Mouse (Mus musculus): ENCODE measurements around the gene Bicdl1.

The Bicdl1 gene

GRCm38 (mm10) chr5:115726019-115726418, 5.4 kb downstream of the Bicdl1 start:
- in situ Hi-C loops (cut with MboI, MseI) = no loop called here

GRCm38 (mm10) chr5:115724422-115724821, 7.0 kb downstream of the Bicdl1 start:
- in situ Hi-C loops (cut with MboI, MseI) = no loop called here

DNA sequence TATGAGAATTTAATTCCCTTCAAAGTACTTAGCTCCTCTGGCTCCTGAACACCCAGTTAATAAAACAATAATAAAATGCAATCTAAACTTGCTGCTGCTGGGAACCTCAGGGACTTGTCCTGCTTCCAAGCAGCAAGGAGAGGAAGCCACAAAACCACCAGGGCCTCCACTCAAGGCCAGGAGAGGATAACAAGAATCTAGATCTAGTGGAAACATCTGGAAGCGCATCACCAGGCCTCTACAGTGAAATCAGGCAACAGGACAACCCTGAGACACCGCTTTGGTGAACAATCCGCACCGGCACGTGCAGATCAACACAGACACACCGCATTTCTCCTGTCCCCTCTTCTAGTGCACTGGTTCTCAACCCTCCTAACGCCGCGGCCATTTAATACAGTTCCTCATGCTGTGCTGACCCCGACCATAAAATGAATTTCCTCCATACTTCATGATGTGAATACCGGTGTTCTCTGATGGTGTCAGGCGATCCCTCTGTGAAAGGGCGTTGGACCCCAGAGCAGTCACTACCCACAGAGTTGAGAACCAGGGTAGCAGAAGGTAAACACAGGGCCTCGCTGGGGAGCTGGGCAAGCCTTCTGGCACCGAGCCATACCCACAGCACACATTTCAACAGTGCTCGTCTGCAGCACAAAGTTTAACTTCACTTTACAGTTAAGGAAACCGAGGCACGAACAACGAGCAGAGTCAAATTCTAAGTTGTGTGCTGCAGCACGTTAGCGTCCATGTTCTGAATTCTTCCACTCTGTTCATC, 9.0 kb downstream of the Bicdl1 start:
- in situ Hi-C loops (cut with MboI, MseI) = no loop called here

DNA sequence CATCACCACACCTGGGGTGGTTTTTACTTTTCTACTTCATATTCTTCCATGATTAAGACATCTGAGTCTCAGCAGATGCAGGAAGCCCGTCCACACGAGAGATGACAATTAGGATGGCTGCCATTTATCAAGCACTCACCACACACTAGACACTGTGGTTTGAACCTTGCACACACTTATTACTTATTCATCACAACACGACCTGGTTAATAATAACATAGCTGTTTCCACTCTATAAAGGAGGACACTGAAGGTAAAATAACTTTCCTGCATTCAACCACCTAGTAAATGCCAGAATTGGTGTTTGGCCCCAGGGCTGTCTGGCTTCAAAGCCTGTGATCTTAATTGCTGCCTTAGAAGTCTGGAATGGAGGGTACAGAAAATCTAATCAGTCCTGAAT, 10.7 kb downstream of the Bicdl1 start:
- in situ Hi-C loops (cut with MboI, MseI) = no loop called here

GRCm38 (mm10) chr5:115717693-115718092, 13.7 kb downstream of the Bicdl1 start:
- in situ Hi-C loops (cut with MboI, MseI) = no loop called here

- in situ Hi-C loops (cut with MboI, MseI) = no loop called here
Measured at GRCm38 (mm10) chr5:115717106-115717505, 14.3 kb downstream of the Bicdl1 start.

DNA sequence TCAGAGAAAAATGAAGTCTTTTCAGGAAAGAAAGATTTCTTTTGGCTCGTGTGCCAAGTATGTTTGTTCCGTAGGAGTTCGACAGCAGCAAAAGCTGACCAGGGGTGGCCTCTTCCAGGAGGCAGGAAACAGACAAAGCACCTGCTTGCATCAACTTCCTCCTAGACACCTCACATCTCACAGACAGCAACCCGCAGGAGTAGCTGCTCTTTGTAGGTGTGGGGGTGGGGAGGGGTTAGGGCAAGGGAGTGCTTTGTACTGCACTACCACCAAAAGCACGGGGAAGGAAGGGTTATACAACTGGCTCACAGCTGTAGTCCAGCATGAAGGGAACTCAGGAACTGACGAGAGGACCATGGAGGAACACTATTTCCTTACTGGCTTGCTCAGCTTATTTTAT, 15.0 kb downstream of the Bicdl1 start:
- in situ Hi-C loops (cut with MboI, MseI) = no loop called here

DNA sequence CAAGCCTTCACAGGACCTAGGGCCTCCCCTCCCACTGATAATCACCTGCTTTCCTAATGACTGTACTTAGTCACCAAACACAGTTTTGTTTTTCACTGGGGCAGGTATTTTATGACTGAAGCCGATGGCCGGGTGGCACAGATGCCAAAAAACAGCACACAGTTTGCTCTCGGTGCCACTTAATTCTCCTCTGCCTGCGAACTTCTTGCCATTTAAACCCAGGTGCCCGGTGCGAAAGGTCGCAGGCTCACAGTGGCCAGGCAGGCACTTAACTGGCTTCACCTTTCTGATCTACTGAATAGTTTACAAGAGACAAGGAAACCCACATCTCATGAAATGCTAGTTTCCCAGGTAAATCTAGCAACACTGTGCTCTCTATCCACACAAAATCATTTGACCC, 16.7 kb downstream of the Bicdl1 start:
- in situ Hi-C loops (cut with MboI, MseI) = no loop called here

DNA sequence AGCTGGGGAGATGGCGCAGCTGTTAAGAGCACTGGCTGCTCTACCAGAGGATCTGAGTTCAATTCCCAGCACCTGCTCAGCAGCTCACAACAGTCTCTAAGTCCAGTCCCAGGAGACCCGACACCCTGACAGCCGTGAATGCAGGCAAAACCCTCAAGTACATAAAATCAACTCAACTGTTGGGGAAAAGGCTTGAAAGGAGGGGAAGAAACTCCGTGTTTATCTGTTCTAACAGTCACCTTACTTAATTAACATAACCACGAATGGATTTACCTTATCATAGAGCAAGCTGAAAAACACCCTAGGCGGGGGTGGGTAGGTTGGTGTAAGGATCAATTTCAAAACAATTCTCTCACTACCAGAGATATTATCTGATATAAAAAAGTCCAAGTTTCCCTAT, 18.9 kb downstream of the Bicdl1 start:
- in situ Hi-C loops (cut with MboI, MseI) = no loop called here

DNA sequence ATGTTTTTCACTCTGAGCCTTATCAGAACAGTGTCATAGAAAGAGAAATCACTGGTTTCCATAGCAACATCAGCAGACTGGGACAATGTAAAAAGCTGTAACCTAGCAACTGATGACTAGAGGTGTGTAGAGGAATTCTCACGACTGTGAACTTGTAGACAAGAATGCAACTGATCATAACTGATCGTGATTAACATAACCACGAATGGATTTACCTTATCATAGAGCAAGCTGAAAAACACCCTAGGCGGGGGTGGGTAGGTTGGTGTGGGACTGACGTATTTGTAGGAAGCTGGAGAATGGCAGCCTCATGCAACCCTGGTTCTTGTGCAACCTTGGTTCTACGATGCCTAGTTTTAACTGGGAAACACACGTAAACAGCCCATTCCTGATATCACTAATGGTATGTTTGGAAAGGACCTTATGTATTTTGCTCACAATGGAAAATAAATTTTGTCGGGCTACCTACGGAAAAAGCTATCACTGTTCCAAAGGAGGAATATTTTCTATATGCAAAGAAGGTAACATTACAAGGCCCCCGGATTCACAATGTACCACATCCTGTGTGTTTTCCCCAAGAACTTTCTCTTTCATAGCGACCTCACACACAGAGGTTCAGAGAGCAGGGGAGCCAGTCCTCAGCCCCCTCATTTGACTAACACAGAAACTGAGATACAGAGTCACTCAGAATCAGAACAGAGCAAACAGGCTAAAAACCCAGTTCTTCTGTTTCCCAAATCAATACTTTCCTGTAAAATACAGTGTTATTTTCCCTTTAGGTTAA, 19.6 kb downstream of the Bicdl1 start:
- in situ Hi-C loops (cut with MboI, MseI) = no loop called here

- in situ Hi-C loops (cut with MboI, MseI) = no loop called here
Measured at GRCm38 (mm10) chr5:115710171-115710570, 21.2 kb downstream of the Bicdl1 start.

GRCm38 (mm10) chr5:115708930-115709329, 22.5 kb downstream of the Bicdl1 start:
- in situ Hi-C loops (cut with MboI, MseI) = no loop called here

DNA sequence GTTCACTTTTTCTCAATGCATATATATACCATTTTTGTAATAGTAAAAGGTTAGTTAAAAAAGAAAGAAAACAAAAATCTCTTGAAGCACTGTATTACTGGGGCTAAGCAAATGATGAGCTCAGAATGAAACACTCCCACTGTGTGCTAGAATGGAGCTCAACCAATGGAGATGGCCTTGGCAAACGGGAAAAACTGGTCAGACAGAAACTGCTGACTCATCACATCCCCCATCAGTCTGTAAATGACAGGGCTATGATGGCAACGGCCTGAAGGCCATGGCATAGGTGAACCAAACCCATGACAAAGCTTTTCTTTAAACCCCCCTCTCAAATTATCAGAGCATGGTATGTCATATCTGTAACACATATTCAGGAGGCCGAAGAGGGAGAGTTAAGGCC, 29.4 kb downstream of the Bicdl1 start:
- in situ Hi-C loops (cut with MboI, MseI) = no loop called here

DNA sequence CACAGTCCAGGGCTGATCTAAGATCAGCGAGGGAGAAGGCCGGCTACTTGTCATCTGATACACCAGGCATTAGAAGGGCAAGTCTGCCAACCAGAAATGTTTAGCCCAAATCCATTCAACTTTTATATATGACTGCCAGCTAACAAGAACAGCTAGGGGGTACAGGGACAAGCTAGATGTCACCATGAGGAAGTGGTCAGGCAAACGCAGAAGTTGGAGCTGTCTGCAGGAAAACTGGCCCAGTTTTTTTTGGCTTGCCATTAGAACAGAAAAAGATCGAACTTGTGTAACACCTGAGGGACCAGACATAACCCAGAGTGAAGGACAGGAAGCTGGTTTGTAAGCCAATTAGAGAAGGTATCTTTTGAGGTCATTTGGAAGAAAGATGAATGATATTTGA, 30.2 kb downstream of the Bicdl1 start:
- in situ Hi-C loops (cut with MboI, MseI) = no loop called here

- in situ Hi-C loops (cut with MboI, MseI) = no loop called here
Measured at GRCm38 (mm10) chr5:115696811-115697210, 34.6 kb downstream of the Bicdl1 start.

GRCm38 (mm10) chr5:115695191-115695770, 36.1 kb downstream of the Bicdl1 start:
- in situ Hi-C loops (cut with MboI, MseI) = no loop called here

DNA sequence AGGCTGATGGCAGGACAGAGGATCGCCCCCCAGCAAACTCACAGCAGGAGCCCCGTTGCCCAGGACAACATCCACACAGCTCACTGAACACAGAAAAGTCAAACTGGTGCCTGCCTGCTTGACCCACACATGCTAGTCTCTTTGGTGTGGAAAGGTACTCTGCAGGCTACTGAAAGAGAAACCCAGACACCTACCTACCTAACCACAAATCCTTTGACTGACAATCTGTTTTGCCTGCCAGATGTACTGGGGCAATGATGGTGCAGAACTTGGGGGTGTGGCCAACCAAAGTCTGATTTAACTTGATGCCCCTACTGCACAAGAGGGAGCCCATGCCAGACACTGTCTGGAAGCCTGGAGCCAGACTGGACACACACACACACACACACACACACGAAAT, 38.1 kb downstream of the Bicdl1 start:
- in situ Hi-C loops (cut with MboI, MseI) = no loop called here

GRCm38 (mm10) chr5:115686716-115687115, 44.7 kb downstream of the Bicdl1 start:
- in situ Hi-C loops (cut with MboI, MseI) = no loop called here

DNA sequence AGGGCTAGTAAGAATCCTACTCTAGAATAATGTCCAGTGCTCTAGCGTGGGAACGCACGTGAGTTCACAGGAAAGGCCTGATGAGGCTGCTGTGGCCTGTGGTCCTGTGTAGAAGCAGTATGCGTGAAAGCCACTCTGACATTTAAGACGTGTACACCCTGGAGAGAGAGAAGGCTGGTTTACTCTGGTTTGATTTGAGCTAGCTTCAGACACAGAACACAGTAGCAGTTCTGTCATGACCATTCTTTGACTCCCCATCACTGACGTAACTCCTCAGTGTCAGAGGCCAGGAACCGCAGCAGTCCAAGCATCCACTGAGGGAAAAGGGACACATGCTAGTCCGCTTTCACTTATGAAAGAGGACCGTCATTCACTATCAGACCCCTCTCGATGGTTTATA, 46.3 kb downstream of the Bicdl1 start:
- in situ Hi-C loops (cut with MboI, MseI) = no loop called here

GRCm38 (mm10) chr5:115671846-115672245, 59.6 kb downstream of the Bicdl1 start:
- in situ Hi-C loops (cut with MboI, MseI) = no loop called here

DNA sequence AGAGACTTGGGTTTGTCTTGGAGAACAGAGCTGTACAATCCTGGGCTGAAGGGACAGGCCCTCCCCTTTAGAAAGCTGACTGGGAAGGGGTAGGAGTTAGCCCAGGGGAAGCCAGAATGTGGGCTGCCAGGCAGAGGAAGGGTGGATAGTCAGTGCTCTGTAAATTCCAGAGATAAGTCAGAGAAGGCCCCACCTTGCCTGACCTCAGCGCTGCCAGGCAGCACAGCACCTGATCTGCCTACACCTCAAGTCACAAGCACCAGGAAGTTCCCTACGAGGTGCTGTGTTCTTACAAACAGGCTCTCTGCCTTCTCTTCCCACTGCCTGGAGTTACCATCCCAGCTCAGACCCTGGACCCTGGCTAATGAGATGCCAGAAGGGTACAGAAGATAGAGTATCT, 61.0 kb downstream of the Bicdl1 start:
- in situ Hi-C loops (cut with MboI, MseI) = no loop called here

DNA sequence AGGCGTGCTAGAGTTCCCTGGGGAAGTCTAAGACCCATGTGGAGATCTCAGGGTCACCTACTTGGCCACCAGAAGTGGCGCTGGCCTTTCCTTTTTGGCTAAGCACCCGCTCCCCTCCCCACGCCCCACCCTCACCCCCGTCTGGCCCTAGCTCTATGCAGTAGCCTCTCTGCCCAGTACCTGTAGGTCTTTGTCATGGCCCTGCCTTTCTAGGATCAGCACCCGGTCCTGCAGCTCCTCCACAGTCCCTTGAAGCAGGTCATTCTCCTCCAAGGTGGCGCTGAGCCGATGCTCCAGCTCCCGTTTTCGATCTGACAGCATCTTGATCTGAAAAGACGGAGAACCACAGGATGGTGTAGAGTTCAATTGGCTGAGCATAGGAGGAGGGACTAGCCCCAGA, 61.4 kb downstream of the Bicdl1 start:
- in situ Hi-C loops (cut with MboI, MseI) = no loop called here

GRCm38 (mm10) chr5:115668986-115669385, 62.4 kb downstream of the Bicdl1 start:
- in situ Hi-C loops (cut with MboI, MseI) = no loop called here
